Mouse (Mus musculus): Measurements from ENCODE around the gene Trip4. TPM values are rescaled to one million over a fixed set of nuclear protein-coding genes. Genes with fewer than 3 reads are reported as not detected.

Gene Trip4
- total and polyA plus RNA-seq, 3 experiments, result 13.4 to 13.5 TPM; not detected in 1

DNA sequence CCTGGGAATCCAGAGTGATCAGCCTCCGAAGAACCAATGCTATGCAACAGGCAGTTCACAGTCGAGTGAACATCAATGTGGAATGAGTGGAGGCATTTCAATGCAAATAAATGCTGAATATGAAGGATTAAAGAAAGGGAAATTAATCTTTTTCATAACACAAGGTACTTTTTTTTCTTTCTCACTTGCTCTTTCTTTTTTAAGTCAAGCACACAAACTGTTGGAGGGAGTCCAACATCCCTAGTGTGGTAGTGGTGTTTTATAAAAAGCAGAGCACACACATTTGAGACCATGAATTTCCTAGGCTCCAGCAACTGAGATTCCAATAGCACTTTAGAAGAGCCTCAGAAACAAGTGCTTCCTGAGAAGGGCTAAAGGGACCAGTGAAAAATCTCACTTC is 76.6 kb downstream of the Trip4 start:
- Histone ChIP-seq H3K9me3 (replicated peaks; ENCODE audit: insufficient read depth, low read length) (no peaks in the 10 kb centered on the region), H3K36me3 (ENCODE audit: control insufficient read depth in 1 of 2, insufficient read depth in 2 of 2, low read length in 2 of 2) (peaks cover 0 to 28% of the 10 kb centered on the region in 2 experiments; a peak in 3 of 4 replicates), H3K9ac (ENCODE audit: control insufficient read depth, low read depth, low read length, poor library complexity, severe bottlenecking) (no peak overlapping the region), H3K27me3 (ENCODE audit: control insufficient read depth in 1 of 2, insufficient read depth in 2 of 2, low read length in 2 of 2) (no peaks in the 10 kb centered on the region), H3K4me3 (ENCODE audit: control insufficient read depth in 1 of 2, insufficient read depth in 1 of 2, low read depth in 2 of 2, low read length in 2 of 2) (no peak overlapping the region), H3K27ac (ENCODE audit: control insufficient read depth, low read depth, low read length) (no peak overlapping the region), H3K4me1 (ENCODE audit: control insufficient read depth in 1 of 2, insufficient read depth in 2 of 2, low read length in 2 of 2) (peaks cover 10% of the 10 kb centered on the region in 2 experiments), H3K79me2 (ENCODE audit: control insufficient read depth, insufficient read depth, low read length, poor library complexity) (peaks cover 2% of the 10 kb centered on the region; the same call in 1 of the 2 replicates)
- no peak for DNase-seq (ENCODE audit: low read depth, low spot score)
- TF ChIP-seq POLR2AphosphoS2 (IDR thresholded peaks at IDR 0.05; ENCODE audit: low read length) (no peak), ELF1 (IDR thresholded peaks at IDR 0.05; ENCODE audit: low read depth, low read length) (no peak), MEF2A (IDR thresholded peaks at IDR 0.05; ENCODE audit: extremely low read depth, insufficient replicate concordance, low read depth, low read length, poor library complexity, severe bottlenecking) (no peak), POLR2A (IDR thresholded peaks at IDR 0.05; ENCODE audit: control insufficient read depth in 1 of 2, insufficient read depth in 1 of 2, low read depth in 1 of 2, low read length in 2 of 2, poor library complexity in 1 of 2) (no peak)

DNA sequence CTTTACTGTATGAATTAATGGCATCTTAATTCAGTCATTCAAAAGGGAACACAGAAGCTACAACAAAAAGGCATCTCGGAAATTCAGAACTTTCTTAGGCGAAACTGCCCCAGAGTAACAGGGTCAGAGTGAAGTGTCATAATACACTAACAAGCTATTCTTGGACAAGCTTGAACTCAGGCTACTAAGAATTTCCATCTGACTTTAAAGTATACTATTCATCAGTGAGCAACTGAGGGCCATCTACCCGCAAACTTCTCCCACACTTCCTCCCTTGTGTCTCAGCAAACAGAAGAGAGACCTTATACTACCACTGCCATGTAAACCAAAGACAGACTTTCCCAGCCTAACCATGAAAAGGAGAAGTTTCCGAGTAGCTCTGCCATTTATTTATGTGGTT is 77.4 kb downstream of the Trip4 start:
- Histone ChIP-seq H3K9ac (ENCODE audit: control insufficient read depth, low read depth, low read length, poor library complexity, severe bottlenecking) (no peak overlapping the region), H3K4me3 (ENCODE audit: control insufficient read depth in 1 of 2, insufficient read depth in 1 of 2, low read depth in 2 of 2, low read length in 2 of 2) (no peak overlapping the region), H3K36me3 (ENCODE audit: control insufficient read depth in 1 of 2, insufficient read depth in 2 of 2, low read length in 2 of 2) (peaks cover 0 to 28% of the 10 kb centered on the region in 2 experiments; a peak in 2 of 4 replicates), H3K79me2 (ENCODE audit: control insufficient read depth, insufficient read depth, low read length, poor library complexity) (peaks cover 8% of the 10 kb centered on the region), H3K27ac (ENCODE audit: control insufficient read depth, low read depth, low read length) (no peak overlapping the region), H3K4me1 (ENCODE audit: control insufficient read depth in 1 of 2, insufficient read depth in 2 of 2, low read length in 2 of 2) (peaks cover 10% of the 10 kb centered on the region in 2 experiments), H3K9me3 (replicated peaks; ENCODE audit: insufficient read depth, low read length) (no peaks in the 10 kb centered on the region), H3K27me3 (ENCODE audit: control insufficient read depth in 1 of 2, insufficient read depth in 2 of 2, low read length in 2 of 2) (no peaks in the 10 kb centered on the region)
- TF ChIP-seq TBP (IDR thresholded peaks at IDR 0.05; ENCODE audit: low read depth, low read length) (no peak), POLR2AphosphoS5 (IDR thresholded peaks at IDR 0.05; ENCODE audit: borderline replicate concordance, low read depth, low read length) (no peak), SMC3 (IDR thresholded peaks at IDR 0.05; ENCODE audit: low read depth, low read length) (no peak), USF2 (IDR thresholded peaks at IDR 0.05; ENCODE audit: borderline replicate concordance in 1 of 2, insufficient read depth in 1 of 2, low read depth in 1 of 2, low read length in 2 of 2) (no peak)
- DNase-seq (ENCODE audit: low read depth, low spot score), result peak; percentile 34

DNA sequence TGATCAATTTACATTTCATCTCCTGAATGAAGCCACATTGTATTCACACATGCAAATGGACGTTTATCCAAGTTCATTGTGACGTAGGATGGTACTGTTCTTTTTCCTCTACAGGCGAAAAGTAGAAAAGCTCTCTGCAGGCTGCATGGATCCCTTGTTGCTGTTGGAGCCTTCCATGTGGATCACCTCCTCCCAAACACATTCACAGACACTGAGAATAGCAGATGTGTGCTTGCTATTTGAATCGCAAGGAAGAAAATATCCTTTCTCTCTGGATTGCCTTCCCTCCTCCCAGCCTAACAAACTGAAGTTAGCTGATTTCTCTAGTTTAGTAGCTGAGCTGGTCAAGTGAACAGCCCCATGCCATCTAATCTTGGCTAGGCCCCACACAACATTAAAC is 78.3 kb downstream of the Trip4 start:
- no peak overlapping the region for H3K9ac ChIP-seq (ENCODE audit: control insufficient read depth, low read depth, low read length, poor library complexity, severe bottlenecking)
- H3K27ac ChIP-seq (ENCODE audit: control insufficient read depth, low read depth, low read length), result no peak overlapping the region; the same call in 1 of the 2 replicates
- no peak for DNase-seq (ENCODE audit: low read depth, low spot score)
- peaks cover 15% of the 10 kb centered on the region for H3K79me2 ChIP-seq (ENCODE audit: control insufficient read depth, insufficient read depth, low read length, poor library complexity)
- peaks cover 14 to 17% of the 10 kb centered on the region in 2 experiments for H3K4me1 ChIP-seq (ENCODE audit: control insufficient read depth in 1 of 2, insufficient read depth in 2 of 2, low read length in 2 of 2)
- TF ChIP-seq POLR2AphosphoS2 (IDR thresholded peaks at IDR 0.05; ENCODE audit: low read length), result no peak
- 0 out of 2 replicates have a peak, but pooled peaks have one; percentile 6 for TF ChIP-seq MAZ (IDR thresholded peaks at IDR 0.05; ENCODE audit: low read depth, low read length)
- no peaks in the 10 kb centered on the region for H3K27me3 ChIP-seq (ENCODE audit: control insufficient read depth in 1 of 2, insufficient read depth in 2 of 2, low read length in 2 of 2)
- no peaks in the 10 kb centered on the region for H3K9me3 ChIP-seq (replicated peaks; ENCODE audit: insufficient read depth, low read length)
- H3K4me3 ChIP-seq (ENCODE audit: control insufficient read depth in 1 of 2, insufficient read depth in 1 of 2, low read depth in 2 of 2, low read length in 2 of 2), result no peak overlapping the region
- peaks cover 0 to 36% of the 10 kb centered on the region in 2 experiments; a peak in 2 of 4 replicates for H3K36me3 ChIP-seq (ENCODE audit: control insufficient read depth in 1 of 2, insufficient read depth in 2 of 2, low read length in 2 of 2)
